Mouse (Mus musculus) embryonic facial prominence, embryonic 12.5 days (tissue): ENCODE data around the gene Cip2a. TPM values are rescaled to one million over a fixed set of nuclear protein-coding genes. Genes with fewer than 3 reads are reported as not detected.

Experiments used
- ATAC-seq: fragments of 200-750 bp; cut with Nextera tagmentation; 2 replicates; pipeline ENCODE4 v1.8.0; 2017; ENCODE audit not compliant: insufficient number of reproducible peaks, insufficient read depth, low FRiP score, low TSS enrichment
- H3K27ac ChIP-seq: fragments of 300-500 bp; sonication (generic); 2 replicates; pipeline ENCODE4 v1.5.1; 2016; ENCODE audit warnings: mild to moderate bottlenecking
- H3K27me3 ChIP-seq: fragments of 300-500 bp; sonication (generic); 2 replicates; pipeline ENCODE4 v1.6.1; 2016; ENCODE audit warnings: mild to moderate bottlenecking, moderate library complexity
- H3K36me3 ChIP-seq: fragments of 300-500 bp; sonication (generic); 2 replicates; pipeline ENCODE4 v1.6.1; 2016; ENCODE audit warnings: mild to moderate bottlenecking
- H3K4me1 ChIP-seq: fragments of 300-500 bp; sonication (generic); 2 replicates; pipeline ENCODE4 v1.6.1; 2016
- H3K4me2 ChIP-seq: fragments of 300-500 bp; sonication (generic); replicated peaks from 2 replicates; pipeline ENCODE4 v1.6.1; 2016; ENCODE audit warnings: mild to moderate bottlenecking, moderate library complexity
- H3K4me3 ChIP-seq: fragments of 300-500 bp; sonication (generic); 2 replicates; pipeline ENCODE4 v1.5.1; 2016; ENCODE audit warnings: mild to moderate bottlenecking
- H3K9ac ChIP-seq: fragments of 300-500 bp; sonication (generic); 2 replicates; pipeline ENCODE4 v1.6.1; 2016; ENCODE audit warnings: mild to moderate bottlenecking, moderate library complexity
- H3K9me3 ChIP-seq: fragments of 300-500 bp; sonication (generic); 2 replicates; pipeline ENCODE4 v1.6.1; 2016; ENCODE audit warnings: mild to moderate bottlenecking, moderate library complexity
- WGBS: fragments of 180-500 bp; shearing (Covaris S2); methylation state at CpG from one replicate; pipeline ENCODE4 v1.1.7; 2016; 5-methylcytosine and 5-hydroxymethylcytosine counted together
- polyA plus RNA-seq: library from polyadenylated mRNA; unstranded; fragments of >200 nt; fragmentation: Nextera tagmentation; extraction: Ambion mirVana; gene quantifications from 2 replicates; pipeline ENCODE4 v1.2.1, GENCODE M21; 2016

Cip2a gene
- polyA plus RNA-seq, 1 experiment from 2014 or later: 34.6 TPM

DNA sequence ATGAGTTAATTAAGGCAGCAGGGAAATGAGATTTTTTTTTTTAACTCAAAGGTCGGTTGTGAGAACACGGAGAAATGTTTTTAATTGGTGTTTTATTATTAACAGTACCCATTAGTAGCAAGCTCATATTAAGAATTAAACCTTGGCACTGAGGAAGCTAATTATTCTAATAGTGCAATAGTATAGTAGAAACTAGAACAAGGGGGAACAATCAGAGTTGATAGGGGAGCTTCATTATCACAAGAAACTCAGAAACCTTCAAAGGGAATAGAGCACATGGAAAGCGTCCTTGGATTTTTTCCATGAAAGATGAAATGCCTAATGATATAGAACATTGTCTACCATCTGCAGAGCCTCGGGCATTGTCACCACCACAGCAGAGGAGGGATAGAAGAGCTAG lies 41.9 kb downstream of the Cip2a start:
- WGBS: 77% methylated on average over 4 of the region's 4 CpGs
- Histone ChIP-seq H3K9ac (no peak overlapping the region), H3K4me1 (no peaks in the 10 kb centered on the region), H3K27me3 (no peaks in the 10 kb centered on the region), H3K4me2 (no peak overlapping the region), H3K9me3 (no peaks in the 10 kb centered on the region), H3K36me3 (no peaks in the 10 kb centered on the region), H3K27ac (no peak overlapping the region), H3K4me3 (no peak overlapping the region)
- no peak for ATAC-seq

DNA sequence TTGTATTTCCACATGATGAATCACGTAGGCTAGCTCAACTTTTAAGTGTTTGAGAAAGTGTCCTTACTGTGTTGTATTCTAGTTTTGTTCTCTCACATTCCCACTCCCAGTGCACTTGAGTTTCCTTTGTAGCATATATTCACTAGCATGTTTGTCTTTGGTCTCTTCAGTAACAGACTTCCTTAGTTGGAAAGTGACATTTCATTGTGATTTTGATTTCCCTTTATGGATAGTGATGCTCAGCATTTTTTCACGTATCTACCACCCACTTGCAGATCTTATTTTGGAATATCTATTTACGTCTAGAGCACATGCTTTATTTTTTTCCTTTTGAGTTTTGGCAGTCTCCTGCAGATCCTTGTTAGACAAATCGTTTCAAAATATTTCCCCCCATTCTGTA lies 43.8 kb downstream of the Cip2a start:
- ATAC-seq: no peak
- H3K27ac ChIP-seq: no peak overlapping the region
- H3K36me3 ChIP-seq: no peaks in the 10 kb centered on the region
- H3K9ac ChIP-seq: no peak overlapping the region
- H3K4me2 ChIP-seq: no peak overlapping the region
- no peak overlapping the region for H3K4me3 ChIP-seq
- H3K4me1 ChIP-seq: no peaks in the 10 kb centered on the region
- no peaks in the 10 kb centered on the region for H3K27me3 ChIP-seq
- no peaks in the 10 kb centered on the region for H3K9me3 ChIP-seq
- 80% methylated on average over 4 of the region's 4 CpGs for WGBS

DNA sequence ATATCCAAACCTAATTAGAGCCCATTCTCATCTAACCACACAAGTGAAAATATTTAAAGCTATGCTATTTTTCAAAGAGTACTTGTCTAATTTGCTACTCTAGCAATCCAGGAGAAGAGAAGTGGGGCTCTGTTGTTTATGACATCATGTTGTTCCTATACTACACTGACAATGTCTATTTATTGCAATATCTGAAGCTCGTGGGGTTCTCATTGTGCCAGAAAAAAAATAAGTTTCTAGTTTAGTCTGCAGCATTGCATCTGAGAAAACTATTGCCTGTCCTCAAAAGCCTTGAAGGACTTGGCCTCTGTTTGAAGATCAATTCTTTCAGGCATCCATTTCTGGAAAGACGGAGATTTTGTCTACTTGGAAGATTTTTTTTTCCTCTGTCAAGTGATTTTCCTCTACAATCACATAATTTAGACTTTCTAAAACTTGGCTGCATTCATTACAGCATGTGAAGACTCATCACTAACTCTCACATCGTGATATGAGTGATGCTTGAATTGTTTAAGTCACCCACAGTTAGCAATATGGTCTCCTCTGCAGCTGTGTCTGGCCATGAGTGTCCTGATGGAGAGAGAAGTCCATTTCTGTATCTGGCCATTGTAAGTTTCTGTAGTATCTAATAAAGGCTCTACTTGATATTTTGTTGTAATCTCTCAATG lies 46.7 kb downstream of the Cip2a start:
- Histone ChIP-seq H3K4me3 (no peak overlapping the region), H3K9ac (no peak overlapping the region), H3K27me3 (no peaks in the 10 kb centered on the region), H3K9me3 (no peaks in the 10 kb centered on the region), H3K36me3 (no peaks in the 10 kb centered on the region), H3K4me2 (no peak overlapping the region), H3K4me1 (no peaks in the 10 kb centered on the region), H3K27ac (no peak overlapping the region)
- 83% methylated on average over 3 of the region's 3 CpGs for WGBS
- ATAC-seq: no peak

DNA sequence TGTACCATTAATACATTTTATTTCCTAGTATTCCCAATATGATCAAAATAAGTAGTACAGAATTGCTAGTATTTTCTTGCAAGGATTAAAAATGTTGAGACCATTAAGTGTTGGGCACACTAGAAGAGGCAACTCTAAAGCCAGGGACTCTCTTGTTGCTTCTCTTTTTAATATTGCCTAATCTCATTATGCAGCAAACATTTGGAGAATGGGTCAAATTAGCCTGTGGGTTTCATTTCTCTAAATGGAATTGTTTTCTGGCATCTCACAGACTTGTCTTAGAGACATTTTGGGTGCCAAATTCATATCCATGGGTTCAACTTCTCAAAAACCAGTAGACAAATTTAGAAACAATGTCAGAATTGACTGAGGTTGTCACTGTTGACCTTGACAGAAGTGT lies 55.2 kb downstream of the Cip2a start:
- Histone ChIP-seq H3K4me3 (no peak overlapping the region), H3K27ac (no peak overlapping the region), H3K36me3 (no peaks in the 10 kb centered on the region), H3K27me3 (no peaks in the 10 kb centered on the region), H3K9ac (no peak overlapping the region), H3K9me3 (no peaks in the 10 kb centered on the region), H3K4me2 (no peak overlapping the region), H3K4me1 (no peaks in the 10 kb centered on the region)
- no peak for ATAC-seq

DNA sequence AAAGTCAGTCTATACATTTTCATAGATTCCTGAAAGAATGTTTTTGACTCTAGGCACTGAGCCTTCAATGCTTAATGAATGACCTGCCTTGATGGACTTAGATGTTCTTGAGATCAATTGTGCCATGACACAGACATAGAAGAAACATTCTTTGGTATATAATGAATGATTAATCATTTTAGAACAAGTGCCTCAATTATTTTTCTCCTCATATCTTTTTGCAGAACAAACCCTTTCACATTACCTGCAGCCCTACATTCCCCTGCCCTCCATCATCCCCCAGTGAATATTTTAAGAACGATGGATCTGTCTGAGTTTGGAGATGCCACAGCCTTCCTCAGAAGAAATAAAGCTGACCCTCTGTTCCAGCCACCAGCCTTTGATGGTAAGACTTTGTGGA lies 63.2 kb downstream of the Cip2a start, which contains the start of gene Myh15:
Gene Myh15 (plus strand): TSS at position 301 of the 400 bp plus-strand sequence.
- ATAC-seq: no peak
- H3K4me1 ChIP-seq: no peaks in the 10 kb centered on the region
- no peak within 1 kb of the TSS for H3K4me2 ChIP-seq
- H3K9ac ChIP-seq: no peak within 1 kb of the TSS
- no peaks in the 10 kb centered on the region for H3K27me3 ChIP-seq
- 82% methylated on average over 1 of the region's 1 CpGs for WGBS
- H3K9me3 ChIP-seq: no peaks in the 10 kb centered on the region
- no peak within 1 kb of the TSS for H3K27ac ChIP-seq
- H3K4me3 ChIP-seq: no peak within 1 kb of the TSS
- no peaks in the 10 kb centered on the region for H3K36me3 ChIP-seq

Other genes starting within 250 kb of the Cip2a start
- gene Trat1, start 222.2 kb upstream of the Cip2a start, polyA plus RNA-seq: not detected in 2 replicates
- gene Retnlb, start 177.3 kb upstream of the Cip2a start, polyA plus RNA-seq: not detected in 2 replicates
- gene Retnla, start 151.6 kb upstream of the Cip2a start, polyA plus RNA-seq: not detected in 2 replicates
- gene Retnlg, start 121.6 kb upstream of the Cip2a start, polyA plus RNA-seq: 0.69 TPM in 1 of 2 replicates, not detected in the other
- 40.6 and 44.5 TPM in 2 replicates for gene Dzip3, start within 50 bp of the Cip2a start, polyA plus RNA-seq
- gene Myh15, start 63.3 kb downstream of the Cip2a start, polyA plus RNA-seq: 0.03 TPM in 1 of 2 replicates, not detected in the other